Mouse (Mus musculus) skeletal muscle tissue, adult 2 months (tissue): ENCODE data around the gene Kmt2d.

Source experiments
- DNase-seq: peaks from one replicate; pipeline ENCODE4 v3.0.0-alpha.2; 2012; ENCODE audit warnings: low read depth, low spot score

Gene Kmt2d

GRCm38 (mm10) chr15:98859319-98860043, 11.5 kb downstream of the Kmt2d start:
- no peak for DNase-seq

DNA sequence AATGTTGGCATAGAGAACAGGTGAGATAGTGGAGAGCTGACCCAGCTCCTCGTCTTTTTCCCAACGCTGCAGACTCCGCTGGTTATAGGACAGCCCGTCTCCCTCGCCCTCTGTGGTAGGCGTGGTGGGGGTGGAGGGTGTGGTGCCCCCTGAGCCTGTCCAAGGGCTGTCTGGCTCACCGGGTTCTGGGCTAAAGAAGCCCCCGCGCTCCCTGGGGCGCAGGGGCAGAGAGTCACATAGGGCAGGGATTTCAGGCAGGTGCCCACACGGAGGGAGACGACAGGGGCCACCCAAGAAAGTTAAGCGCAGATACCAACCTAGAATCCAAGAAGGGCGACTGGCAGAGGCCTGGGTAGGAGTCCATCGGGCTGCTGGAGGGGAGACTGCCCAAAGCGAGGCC, 16.8 kb downstream of the Kmt2d start:
- no peak for DNase-seq

DNA sequence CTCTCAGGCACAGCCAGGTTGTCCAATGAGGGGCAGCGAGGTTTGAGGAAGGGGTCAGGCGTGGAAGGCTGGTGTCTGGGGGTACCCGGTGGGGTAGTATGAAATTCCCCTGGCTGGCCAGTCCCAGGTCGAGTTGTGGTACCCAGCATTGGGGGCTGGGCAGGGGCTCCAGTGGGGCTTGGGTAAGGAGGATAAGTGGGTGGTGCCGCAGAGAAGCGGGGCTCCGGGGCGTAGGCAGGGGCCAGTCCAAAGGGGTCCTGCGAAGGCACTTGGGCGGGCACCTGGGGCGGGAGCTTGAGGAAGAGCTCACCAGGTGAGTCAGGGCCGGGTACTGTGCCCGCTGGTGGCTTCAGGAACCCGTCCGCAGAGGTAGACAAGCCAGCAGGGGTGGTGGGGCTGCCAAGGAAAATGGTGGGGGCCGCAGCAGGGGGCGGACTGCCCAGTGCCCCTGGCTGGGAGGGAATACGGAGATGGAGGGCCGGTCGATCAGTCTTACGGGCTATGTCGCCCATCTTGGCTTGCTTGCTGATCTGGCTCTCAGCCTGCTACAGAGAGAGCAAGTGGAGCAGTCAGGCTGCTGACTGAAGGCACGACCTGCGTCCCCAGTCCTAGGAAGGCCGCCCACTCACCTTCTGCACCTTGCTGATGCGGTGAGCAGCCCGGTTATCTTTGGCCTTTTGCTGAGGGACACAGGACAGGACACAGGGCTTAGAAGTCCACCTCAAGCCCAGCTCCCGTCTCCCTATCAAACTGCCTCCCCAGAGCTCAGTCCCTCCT, 17.7 kb downstream of the Kmt2d start:
- no peak for DNase-seq

DNA sequence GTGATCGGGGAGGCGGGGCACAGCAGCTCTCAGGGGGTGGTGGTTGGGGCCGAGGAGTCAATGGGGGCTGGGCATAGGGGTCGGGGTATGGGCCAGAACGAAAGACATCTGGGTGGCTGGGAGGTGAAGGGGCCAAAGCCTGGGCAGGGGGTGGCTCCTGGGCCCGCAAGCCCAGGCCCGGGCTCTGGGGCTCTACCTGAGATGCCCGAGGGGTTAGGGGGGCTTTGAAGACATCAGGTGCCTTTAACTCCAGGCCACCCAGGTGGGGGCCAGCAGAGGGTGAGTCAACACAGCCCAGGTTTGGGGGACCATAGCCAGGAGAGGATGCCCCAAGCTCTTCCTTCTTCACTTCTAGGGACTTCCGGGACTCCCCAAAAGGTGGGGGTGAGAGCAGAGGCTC, 18.3 kb downstream of the Kmt2d start:
- no peak for DNase-seq

GRCm38 (mm10) chr15:98852071-98852470, 18.9 kb downstream of the Kmt2d start:
- DNase-seq = no peak

DNA sequence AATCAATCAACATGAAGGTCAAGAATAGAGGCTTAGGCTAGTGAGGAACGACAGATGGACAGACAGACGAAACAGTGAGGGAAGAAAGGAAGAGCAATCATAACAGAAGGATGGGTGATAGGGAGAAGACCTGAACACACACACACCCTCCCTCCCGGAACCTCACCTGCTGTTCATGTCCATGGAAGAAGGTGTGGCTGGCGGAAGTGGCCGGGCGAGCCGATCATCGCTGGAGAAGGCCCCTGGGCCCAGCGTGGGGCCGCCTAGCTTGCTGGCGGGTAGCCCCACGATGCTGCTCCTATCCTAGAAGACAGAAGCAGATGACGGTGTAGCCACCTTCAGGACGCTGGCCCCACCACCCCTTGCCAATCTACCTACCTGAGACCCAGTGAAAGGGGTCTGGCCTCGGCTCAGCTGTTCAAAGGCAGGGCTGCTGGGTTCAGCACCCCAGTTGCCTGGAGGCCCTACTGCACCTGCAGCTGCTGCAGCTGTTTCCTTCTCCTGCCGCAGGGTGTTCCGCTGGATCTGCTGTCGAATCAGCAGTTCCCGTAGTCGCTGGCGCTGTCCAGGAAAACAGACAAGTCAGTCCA, 19.7 kb downstream of the Kmt2d start:
- no peak for DNase-seq

GRCm38 (mm10) chr15:98850668-98851067, 20.3 kb downstream of the Kmt2d start:
- DNase-seq = no peak

- DNase-seq = no peak
Observed at GRCm38 (mm10) chr15:98849956-98850600, 20.9 kb downstream of the Kmt2d start.

DNA sequence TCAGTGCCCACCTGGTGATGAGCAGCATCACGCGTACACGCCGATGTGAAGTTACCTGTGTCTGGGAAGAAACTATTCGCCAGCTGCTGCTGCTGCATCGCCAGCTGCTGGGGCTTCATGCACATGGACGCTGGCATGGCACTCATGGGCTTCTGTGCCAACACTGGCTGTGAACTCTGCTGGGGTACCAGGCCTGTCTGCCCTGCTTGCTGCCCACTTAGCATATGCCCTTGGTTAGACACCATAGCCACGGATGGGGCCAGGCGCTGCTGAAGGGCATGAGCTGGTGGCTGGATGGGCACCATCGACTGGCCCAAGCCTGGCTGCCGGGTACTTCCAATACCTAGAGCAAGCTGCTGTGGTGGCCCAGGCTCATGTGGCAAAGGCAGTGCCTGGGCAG, 21.8 kb downstream of the Kmt2d start:
- DNase-seq = no peak

DNA sequence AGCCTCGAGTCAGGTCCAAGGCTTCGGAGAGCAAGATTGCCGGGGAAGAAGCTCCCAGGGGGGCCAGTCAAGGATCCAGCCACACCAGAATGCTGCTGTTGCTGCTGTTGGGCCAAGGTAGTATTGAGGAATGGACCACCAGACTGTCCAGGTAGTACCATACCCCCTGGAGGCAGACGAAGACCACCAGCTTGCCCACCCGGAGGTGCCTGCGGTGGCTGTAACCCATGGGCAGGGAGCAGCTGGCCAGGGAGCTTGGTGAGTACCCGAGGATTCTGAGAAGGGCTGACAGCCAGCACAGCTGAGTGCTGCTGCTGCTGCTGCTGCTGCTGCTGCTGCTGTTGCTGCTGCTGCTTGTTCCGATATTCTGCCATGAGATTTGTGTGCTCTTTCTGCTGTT, 24.9 kb downstream of the Kmt2d start:
- no peak for DNase-seq

DNA sequence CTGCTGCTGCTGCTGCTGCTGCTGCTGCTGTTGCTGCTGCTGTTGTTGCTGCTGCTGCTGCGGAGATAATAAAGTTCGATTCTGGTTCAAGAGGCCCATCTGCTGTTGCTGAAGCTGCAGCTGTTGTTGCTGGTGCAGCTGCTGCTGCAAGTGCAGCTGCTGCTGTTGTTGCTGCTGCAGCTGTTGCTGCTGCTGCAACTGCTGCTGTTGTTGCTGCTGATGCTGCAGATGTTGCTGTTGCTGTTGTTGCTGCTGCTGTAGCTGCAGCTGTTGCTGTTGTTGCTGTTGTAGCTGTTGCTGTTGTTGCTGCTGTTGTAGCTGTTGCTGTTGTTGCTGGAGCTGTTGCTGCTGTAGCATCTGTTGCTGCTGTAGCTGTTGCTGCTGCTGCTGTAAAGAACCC, 25.9 kb downstream of the Kmt2d start:
- DNase-seq = no peak

DNA sequence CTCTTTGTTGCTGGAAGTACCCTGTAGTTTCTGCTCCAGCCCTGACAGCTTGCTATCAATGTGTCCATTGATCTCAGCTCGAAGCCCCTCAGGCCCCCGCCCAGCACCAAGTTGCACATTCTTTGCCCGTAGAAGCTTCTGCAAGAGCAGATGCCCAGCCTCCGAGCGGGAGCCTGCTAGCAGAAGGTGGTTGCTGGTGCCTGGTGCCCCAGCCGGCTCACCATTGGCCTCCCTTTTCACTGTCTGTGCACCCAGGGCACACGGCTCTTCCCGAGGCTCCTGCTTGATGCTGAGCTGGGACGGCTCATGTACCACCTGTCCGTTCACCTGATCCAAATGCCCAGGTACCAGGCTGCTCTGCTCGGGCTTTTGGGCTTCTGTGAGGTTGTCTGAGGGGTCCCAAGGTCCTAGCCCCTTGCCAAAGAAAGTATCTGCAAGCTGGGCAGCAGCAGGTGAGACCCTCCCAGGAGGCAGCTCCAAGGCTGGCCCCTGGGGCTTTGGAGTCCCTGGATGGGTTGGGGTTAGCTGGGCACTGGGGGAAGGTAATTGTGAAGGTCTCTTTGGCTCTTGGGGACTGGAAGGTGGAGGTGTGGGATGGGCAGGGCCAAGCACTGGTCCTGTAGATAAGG, 27.3 kb downstream of the Kmt2d start:
- DNase-seq = no peak

GRCm38 (mm10) chr15:98839671-98840585, 31.1 kb downstream of the Kmt2d start:
- DNase-seq = no peak

DNA sequence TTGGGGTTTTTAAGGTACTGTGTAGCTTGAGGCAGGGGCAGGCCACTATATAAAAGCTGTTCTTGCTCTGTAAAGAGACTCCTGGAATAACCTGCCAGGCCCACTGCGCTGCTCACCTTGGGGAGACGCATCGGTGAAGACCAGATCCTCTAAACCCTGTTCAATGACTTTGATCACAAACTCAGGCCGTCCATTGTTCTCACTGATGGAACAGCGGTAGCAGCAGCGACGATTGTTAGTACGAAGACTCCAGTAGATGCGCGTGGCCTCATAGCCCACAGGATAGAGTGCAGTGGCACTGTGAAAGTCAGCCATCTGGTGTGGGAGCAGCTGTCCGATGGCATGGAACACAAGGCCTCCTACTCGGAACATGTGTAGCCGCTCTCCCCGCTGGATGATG, 31.8 kb downstream of the Kmt2d start:
- DNase-seq = no peak

DNA sequence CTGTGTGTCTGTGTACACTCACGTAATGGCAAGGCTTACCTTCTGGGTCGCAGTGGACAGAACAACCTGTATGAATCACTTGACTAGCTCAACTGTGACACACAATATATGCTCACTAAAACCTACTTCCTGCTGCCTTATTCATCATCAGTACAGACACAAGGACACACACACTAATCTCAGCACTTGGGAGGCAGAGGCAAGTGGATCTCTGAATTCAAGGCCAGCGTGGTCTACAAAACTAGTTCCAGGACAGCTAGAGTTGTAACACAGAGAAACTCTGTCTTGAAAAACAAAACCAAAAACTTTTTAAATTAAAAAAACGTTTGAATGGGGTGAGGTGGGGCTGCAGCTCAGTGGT, 33.3 kb downstream of the Kmt2d start:
- DNase-seq = no peak

DNA sequence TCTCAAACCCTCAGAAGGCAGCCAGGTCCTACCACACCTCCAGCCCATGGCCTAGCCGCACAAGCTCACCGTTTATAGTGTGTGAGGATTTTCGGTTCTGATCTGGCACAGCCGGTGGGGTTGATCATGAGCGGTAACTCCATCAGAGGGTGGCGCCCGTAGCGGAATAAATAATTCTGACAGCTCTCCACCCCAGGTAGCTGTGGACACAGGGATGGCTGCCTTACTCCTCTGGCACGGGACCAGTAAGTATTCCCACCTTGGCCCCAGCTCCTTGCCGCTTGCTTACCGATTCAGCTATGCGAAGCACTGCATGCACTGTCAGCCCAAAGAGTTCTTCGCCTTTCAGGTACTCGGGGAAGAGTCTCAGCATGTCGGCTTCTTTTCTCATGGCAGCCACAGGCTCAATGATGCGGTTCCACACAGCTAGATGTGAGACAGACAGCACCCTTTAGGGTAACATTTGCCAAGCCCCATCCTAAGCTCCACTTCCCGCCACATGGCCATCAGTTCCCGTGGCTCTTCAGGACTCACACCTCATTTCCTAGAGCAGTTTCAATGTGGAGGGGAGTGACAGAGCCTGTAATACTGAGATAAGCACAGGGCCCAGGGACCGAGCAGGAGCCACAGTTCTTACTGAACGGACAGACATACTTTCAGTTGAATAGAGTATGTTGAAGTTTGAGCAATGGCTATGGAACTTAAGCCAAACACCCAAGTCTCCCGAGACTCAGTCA, 33.8 kb downstream of the Kmt2d start:
- DNase-seq = no peak

DNA sequence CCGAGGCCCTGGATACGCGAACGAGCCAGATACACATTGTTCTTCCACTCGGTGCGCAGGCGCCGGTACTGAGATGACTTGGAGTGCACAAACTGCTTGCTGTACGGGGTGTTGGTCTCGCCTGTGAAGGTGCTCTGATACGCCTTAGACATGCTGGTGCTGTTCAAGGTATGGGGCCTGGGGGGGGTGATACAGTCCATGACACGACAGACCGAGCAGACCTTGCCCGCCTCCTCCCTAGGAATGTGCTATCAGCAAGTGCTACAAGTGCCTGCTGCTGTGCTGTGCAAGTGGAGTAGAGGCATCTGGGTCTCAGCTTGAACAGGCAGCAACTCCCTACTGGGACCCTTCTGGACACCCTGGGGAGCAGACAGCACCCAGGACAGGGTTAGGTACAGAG, 35.7 kb downstream of the Kmt2d start:
- no peak for DNase-seq

- DNase-seq = no peak
Observed at GRCm38 (mm10) chr15:98834059-98834458, 36.9 kb downstream of the Kmt2d start.

GRCm38 (mm10) chr15:98833281-98833680, 37.7 kb downstream of the Kmt2d start:
- no peak for DNase-seq
